Mouse (Mus musculus) heart, embryonic 16.5 days (tissue): Measurements from ENCODE around the gene Fryl. TPM values are rescaled to one million over a fixed set of nuclear protein-coding genes. Genes with fewer than 3 reads are reported as not detected.

Experiments used
- ATAC-seq: fragments of 200-750 bp; cut with Nextera tagmentation; replicated peaks from 2 replicates; pipeline ENCODE4 v1.8.0; 2017; ENCODE audit warnings: moderate number of reproducible peaks; ENCODE audit not compliant: insufficient read depth, low FRiP score; ENCODE audit errors: extremely low read depth
- H3K27ac ChIP-seq: fragments of 300-500 bp; sonication (generic); 2 replicates; pipeline ENCODE4 v1.5.1; 2014; ENCODE audit warnings: mild to moderate bottlenecking, low read length, control low read depth, moderate library complexity
- H3K27me3 ChIP-seq: fragments of 300-500 bp; sonication (generic); 2 replicates; pipeline ENCODE4 v1.6.1; 2014; ENCODE audit warnings: low read length, mixed read lengths; ENCODE audit not compliant: control insufficient read depth, insufficient read depth
- H3K36me3 ChIP-seq: fragments of 300-500 bp; sonication (generic); 2 replicates; pipeline ENCODE4 v1.6.1; 2014; ENCODE audit not compliant: control insufficient read depth, insufficient read depth
- H3K4me1 ChIP-seq: fragments of 300-500 bp; sonication (generic); 2 replicates; pipeline ENCODE4 v1.6.1; 2014; ENCODE audit warnings: low read length, mixed read lengths; ENCODE audit not compliant: control insufficient read depth, insufficient read depth
- H3K4me2 ChIP-seq: fragments of 300-500 bp; sonication (generic); 2 replicates; pipeline ENCODE4 v1.6.1; 2014; ENCODE audit warnings: low read depth, mild to moderate bottlenecking, control low read depth, low read length
- H3K4me3 ChIP-seq: fragments of 300-500 bp; sonication (generic); 2 replicates; pipeline ENCODE4 v1.5.1; 2014; ENCODE audit warnings: mild to moderate bottlenecking, control low read depth, low read length
- H3K9ac ChIP-seq: fragments of 300-500 bp; sonication (generic); 2 replicates; pipeline ENCODE4 v1.6.1; 2014; ENCODE audit warnings: low read length, control low read depth
- H3K9me3 ChIP-seq: fragments of 300-500 bp; sonication (generic); replicated peaks from 2 replicates; pipeline ENCODE4 v1.6.1; 2016; ENCODE audit warnings: low read length; ENCODE audit not compliant: control insufficient read depth
- WGBS: fragments of 180-500 bp; shearing (Covaris S2); extraction: QIAGEN DNeasy Blood & Tissue Kit; methylation state at CpG from one replicate; pipeline ENCODE4 v1.1.7; 2014; 5-methylcytosine and 5-hydroxymethylcytosine counted together
- polyA plus RNA-seq: library from polyadenylated mRNA; unstranded; fragments of >200 nt; fragmentation: Nextera tagmentation; extraction: Ambion mirVana; gene quantifications from 2 replicates; pipeline ENCODE4 v1.2.1, GENCODE M21; 2015

Gene Fryl
- polyA plus RNA-seq, 1 experiment from 2014 or later: 25.5 TPM

DNA sequence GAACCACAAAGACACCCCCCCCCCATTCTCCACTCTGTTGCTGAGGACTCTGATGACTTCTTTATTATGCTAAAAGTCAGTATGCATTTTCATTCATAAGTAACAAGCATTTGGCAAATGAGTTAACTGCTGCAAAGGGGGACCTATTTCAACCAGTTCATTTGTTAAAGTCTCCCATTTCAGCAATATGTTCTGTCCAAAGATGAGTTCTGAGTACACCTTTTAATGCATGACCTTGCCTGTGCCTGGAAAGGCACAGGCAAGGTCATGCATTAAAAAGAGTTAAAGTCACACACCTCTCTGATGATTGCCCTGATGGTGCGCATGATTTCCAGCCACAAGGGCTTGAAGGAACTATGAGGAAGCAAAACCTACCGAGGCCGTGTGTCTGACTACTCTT is 36.7 kb downstream of the Fryl start:
- no peak overlapping the region for H3K4me3 ChIP-seq
- H3K9me3 ChIP-seq: no peaks in the 10 kb centered on the region
- peaks cover 11% of the 10 kb centered on the region for H3K4me1 ChIP-seq
- H3K36me3 ChIP-seq: peaks cover 7% of the 10 kb centered on the region
- no peak overlapping the region for H3K9ac ChIP-seq
- H3K4me2 ChIP-seq: no peak overlapping the region
- ATAC-seq: no peak
- no peaks in the 10 kb centered on the region for H3K27me3 ChIP-seq
- no peak overlapping the region for H3K27ac ChIP-seq
- 69% methylated on average over 3 of the region's 3 CpGs for WGBS

DNA sequence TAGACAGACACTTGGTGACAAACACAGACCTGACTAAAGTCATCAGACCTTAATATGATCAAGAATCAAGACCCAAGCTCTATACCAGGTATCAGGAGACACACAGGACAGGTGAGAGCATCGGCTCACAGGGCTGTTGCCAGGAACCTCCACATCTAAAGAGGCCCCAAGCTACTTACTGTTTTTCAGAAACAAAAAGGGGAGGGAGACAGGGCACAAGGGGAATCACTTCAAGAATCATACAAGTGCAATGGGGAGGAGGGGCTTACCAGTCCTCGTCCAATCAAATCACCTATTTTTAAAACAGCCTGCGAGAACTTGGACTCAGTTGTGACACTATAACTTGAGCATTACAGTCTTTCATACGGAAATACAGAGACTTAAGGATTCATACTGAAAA is 38.4 kb downstream of the Fryl start:
- no peak overlapping the region for H3K9ac ChIP-seq
- H3K36me3 ChIP-seq: peaks cover 7% of the 10 kb centered on the region
- H3K4me2 ChIP-seq: no peak overlapping the region
- H3K4me1 ChIP-seq: peaks cover 11% of the 10 kb centered on the region
- no peak overlapping the region for H3K27ac ChIP-seq
- 84% methylated on average over 4 of the region's 4 CpGs for WGBS
- H3K9me3 ChIP-seq: no peaks in the 10 kb centered on the region
- H3K4me3 ChIP-seq: no peak overlapping the region
- no peaks in the 10 kb centered on the region for H3K27me3 ChIP-seq
- no peak for ATAC-seq

DNA sequence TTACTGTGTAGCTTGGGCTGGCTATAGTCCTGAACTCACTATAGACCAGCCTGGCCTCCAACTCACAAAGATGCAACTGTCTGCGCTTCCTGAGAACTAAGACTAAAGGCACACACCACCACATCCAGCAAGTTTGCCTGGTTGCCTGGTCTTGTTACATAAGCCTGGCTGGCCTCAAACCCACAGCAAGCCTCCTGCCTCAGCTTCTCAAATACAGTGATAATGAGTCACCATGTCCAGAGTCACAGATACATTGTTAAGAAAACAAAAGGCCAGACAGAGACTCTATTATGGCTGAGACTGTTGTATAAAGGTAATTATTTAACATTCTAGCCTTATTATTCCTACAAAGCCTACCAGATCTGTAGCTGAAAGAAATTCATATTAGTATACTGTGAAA is 39.3 kb downstream of the Fryl start:
- WGBS: 100% methylated on average over 1 of the region's 1 CpGs
- H3K27me3 ChIP-seq: no peaks in the 10 kb centered on the region

DNA sequence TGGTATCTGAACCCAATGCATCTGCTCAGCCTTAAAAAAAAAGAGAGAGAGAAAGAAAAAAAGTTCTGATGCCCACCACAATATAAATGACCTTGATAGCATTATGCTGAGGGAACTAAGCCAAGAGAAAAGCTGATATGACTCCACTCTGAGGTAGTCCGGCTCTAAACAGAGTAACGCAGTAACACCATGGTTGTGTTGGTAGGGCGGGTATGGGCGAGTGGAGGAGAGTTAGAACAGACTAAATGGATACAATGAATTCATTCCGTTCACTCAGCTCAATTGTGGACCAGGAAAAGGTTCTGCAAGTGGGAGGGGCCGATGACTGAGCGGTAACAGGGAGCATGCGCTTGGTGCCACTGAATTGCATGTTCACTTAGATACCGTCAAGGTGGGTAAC is 40.4 kb downstream of the Fryl start:
- 63% methylated on average over 9 of the region's 9 CpGs for WGBS

More for the DNA sequence above, 39.3 kb downstream of the Fryl start:
- H3K4me3 ChIP-seq: no peak overlapping the region
- H3K4me2 ChIP-seq: no peak overlapping the region
- no peak for ATAC-seq
- H3K9me3 ChIP-seq: no peaks in the 10 kb centered on the region
- H3K27ac ChIP-seq: no peak overlapping the region
- no peak overlapping the region for H3K9ac ChIP-seq
- peaks cover 7% of the 10 kb centered on the region for H3K36me3 ChIP-seq
- H3K4me1 ChIP-seq: peaks cover 11% of the 10 kb centered on the region

DNA sequence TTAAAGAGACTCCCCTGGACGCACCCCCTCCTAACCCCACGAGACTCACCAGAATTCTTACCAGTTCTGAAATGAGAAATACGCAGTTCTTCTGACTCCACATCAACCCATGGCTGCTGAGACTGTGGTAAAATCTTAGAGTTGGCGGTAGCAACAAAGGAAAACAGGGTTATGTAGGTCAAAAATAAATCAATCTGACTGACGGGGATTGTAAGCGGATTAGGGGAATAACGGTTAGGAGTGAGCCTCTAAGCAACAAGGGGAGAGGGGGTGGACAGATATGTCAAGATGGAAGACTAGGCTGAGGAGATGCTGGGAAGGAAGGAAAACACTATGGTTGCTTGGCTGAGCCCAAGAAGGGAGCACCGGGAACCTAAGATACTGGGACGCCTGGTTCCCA is 44.0 kb downstream of the Fryl start:
- Histone ChIP-seq H3K4me2 (no peak overlapping the region), H3K9me3 (no peaks in the 10 kb centered on the region), H3K4me3 (no peak overlapping the region), H3K27ac (no peak overlapping the region), H3K4me1 (peaks cover 19% of the 10 kb centered on the region), H3K27me3 (no peaks in the 10 kb centered on the region), H3K36me3 (peaks cover 5% of the 10 kb centered on the region; the same call in 1 of the 2 replicates), H3K9ac (no peak overlapping the region)
- 90% methylated on average over 9 of the region's 9 CpGs for WGBS
- no peak for ATAC-seq

More for the DNA sequence above, 40.4 kb downstream of the Fryl start:
- ATAC-seq: peak; percentile 56; the same call in 1 of the 2 replicates
- Histone ChIP-seq H3K9me3 (no peaks in the 10 kb centered on the region), H3K36me3 (peaks cover 7% of the 10 kb centered on the region), H3K27ac (peak overlapping the region; percentile 85), H3K4me2 (peak overlapping the region; percentile 25), H3K9ac (no peak overlapping the region), H3K4me3 (no peak overlapping the region), H3K4me1 (peaks cover 11% of the 10 kb centered on the region), H3K27me3 (no peaks in the 10 kb centered on the region)

DNA sequence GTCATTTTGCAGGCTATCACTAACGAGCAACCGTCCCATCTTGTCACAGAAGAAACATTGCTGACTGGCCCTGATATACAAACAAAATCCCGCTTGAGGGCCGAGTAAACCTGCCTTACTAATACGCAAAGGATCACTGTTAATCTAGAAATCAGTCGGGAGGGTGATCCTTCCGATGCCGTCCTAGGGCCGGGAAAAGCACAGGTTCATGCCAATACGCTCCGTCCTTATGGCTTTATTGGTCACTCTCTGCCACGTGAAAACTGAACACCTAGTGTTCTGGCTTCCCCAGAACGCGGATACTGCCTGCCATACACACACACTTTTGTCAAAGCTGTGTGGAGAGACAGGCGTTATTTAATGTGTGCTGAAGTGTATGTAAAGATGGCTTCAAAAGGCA is 44.5 kb downstream of the Fryl start:
- H3K27me3 ChIP-seq: no peaks in the 10 kb centered on the region
- no peak overlapping the region for H3K4me3 ChIP-seq
- peaks cover 19% of the 10 kb centered on the region for H3K4me1 ChIP-seq
- peaks cover 5% of the 10 kb centered on the region; the same call in 1 of the 2 replicates for H3K36me3 ChIP-seq
- no peak for ATAC-seq
- H3K9ac ChIP-seq: no peak overlapping the region
- 92% methylated on average over 15 of the region's 15 CpGs for WGBS
- H3K27ac ChIP-seq: no peak overlapping the region
- H3K4me2 ChIP-seq: no peak overlapping the region
- H3K9me3 ChIP-seq: no peaks in the 10 kb centered on the region

DNA sequence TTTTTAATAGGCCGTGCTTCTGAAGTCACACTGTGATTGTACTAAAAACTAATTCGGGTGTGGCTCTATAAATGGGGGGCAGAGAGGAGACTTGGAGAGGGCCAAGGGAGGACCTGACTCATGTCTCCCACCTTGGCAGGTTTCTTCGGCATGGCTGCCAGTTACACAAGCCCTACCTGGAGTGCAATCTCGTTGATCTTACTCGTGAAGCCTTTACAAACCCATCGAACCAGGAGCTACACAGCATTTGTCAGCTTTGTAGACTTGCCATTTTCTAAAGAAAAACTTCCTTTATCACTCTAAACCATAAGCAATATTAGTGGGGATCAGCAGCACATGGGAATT is 45.5 kb downstream of the Fryl start:
- H3K4me3 ChIP-seq: no peak overlapping the region
- no peak overlapping the region for H3K27ac ChIP-seq
- no peak for ATAC-seq
- WGBS: 87% methylated on average over 6 of the region's 6 CpGs
- H3K4me1 ChIP-seq: peaks cover 21% of the 10 kb centered on the region
- no peaks in the 10 kb centered on the region for H3K27me3 ChIP-seq
- H3K36me3 ChIP-seq: peaks cover 5% of the 10 kb centered on the region; the same call in 1 of the 2 replicates
- no peak overlapping the region for H3K9ac ChIP-seq
- no peak overlapping the region for H3K4me2 ChIP-seq
- H3K9me3 ChIP-seq: no peaks in the 10 kb centered on the region

DNA sequence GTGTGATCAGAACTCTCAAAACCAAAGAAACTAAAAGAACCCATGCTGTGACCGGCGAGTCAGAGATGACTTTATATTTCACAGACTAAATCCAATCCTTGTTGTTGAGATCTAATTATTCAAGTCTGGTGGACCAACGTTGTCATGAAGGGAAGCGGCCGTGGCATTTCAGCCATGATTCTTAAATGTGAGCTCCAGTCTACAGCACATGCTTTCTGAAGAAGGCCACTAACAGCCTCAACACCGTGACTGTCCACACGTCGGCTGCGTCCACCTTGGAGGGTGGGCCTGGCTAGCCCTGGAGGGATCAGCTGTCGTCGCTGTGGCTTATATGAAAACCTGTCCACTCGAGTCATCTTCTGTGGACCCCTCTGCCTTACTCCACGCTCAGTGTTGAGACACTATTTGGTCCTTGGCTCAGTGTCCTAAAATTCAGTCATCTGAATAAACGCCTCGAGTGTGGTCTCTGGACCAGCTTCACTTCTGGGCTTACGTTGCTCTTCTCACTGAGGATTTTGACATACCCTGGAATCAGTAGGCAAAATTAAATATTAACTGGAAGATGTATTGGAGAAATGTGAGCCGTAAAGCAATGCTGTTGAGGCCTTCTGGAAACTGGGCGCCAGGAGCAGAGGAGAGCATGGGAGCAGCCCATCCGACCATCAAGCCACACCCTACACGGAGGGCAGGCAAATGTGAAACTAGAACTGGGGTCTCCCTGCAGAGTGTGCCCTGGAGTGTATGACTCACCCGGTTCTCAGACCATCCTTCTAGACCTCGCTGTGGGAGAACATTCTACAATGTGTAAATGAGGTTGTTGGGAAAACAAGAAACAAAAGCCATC is 46.1 kb downstream of the Fryl start:
- peaks cover 23% of the 10 kb centered on the region for H3K4me1 ChIP-seq
- H3K36me3 ChIP-seq: peaks cover 5% of the 10 kb centered on the region; the same call in 1 of the 2 replicates
- H3K27me3 ChIP-seq: no peaks in the 10 kb centered on the region
- ATAC-seq: no peak
- no peak overlapping the region for H3K9ac ChIP-seq
- H3K4me3 ChIP-seq: no peak overlapping the region
- no peak overlapping the region for H3K4me2 ChIP-seq
- no peaks in the 10 kb centered on the region for H3K9me3 ChIP-seq
- no peak overlapping the region for H3K27ac ChIP-seq
- WGBS: 89% methylated on average over 22 of the region's 22 CpGs

DNA sequence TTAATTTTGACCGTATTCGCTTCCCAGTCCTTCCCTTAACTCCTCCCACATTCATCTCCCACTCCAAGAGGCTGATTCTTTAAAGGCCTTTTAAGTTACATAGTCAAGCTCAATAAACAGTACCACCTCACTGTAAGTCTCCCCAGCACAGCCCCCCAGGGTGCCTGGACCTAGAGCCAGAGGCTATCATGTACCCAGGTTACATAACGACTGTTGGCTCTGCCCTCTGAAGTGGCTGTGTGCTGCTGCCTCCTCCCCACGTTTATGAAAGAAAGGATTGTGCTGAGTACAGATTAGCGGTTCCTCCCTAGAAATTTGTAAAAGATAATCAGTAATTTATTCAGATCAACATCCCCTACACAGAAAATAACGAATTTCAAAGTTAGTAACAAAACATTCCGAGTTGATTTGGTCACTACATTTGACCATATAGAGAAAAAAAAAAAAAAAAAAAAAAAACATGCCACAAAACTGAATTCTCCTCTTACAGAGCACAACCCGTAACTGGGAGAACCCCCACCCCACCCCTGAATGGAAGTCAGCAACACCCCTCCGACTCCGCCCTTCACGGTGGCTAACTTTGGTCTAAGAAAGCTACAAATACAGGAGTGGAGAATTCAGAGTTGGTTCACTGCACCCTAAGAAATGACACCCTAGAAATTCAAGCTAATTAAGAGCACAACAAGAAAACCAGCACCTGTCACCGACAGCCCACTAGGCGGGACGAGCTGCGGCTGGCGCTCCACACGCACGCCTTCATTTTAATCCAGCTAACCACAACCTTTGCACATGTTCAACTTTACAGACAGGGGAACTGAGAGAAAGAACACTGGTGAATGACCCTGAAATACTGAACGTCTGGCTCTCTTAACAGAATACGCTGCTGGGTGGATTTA is 47.0 kb downstream of the Fryl start:
- Histone ChIP-seq H3K4me2 (no peak overlapping the region), H3K4me3 (no peak overlapping the region), H3K9ac (no peak overlapping the region), H3K27me3 (no peaks in the 10 kb centered on the region), H3K9me3 (no peaks in the 10 kb centered on the region), H3K36me3 (peaks cover 5% of the 10 kb centered on the region; the same call in 1 of the 2 replicates), H3K27ac (peak overlapping the region; percentile 77), H3K4me1 (peaks cover 28% of the 10 kb centered on the region)
- no peak for ATAC-seq
- WGBS: 73% methylated on average over 20 of the region's 20 CpGs
